Mouse (Mus musculus): Measurements from ENCODE around the gene Tmtc4. TPM values are rescaled to one million over a fixed set of nuclear protein-coding genes. Genes with fewer than 3 reads are reported as not detected.

Gene Tmtc4
- polyA plus RNA-seq, 1 experiment from 2014 or later = 19.1 TPM

- no peak for ATAC-seq (ENCODE audit: insufficient read depth, low FRiP score, low read depth)
- 79% methylated on average over 2 of the region's 2 CpGs for WGBS
Observed at GRCm38 (mm10) chr14:122881699-122882098, 102.1 kb downstream of the Tmtc4 start.

GRCm38 (mm10) chr14:122880291-122880690 lies 103.5 kb downstream of the Tmtc4 start:
- WGBS = 77% methylated on average over 7 of the region's 7 CpGs
- Histone ChIP-seq H3K9me3 (no peaks in the 10 kb centered on the region), H3K4me1 (0 out of 2 replicates have a peak, but pooled peaks cover 9% of the 10 kb centered on the region), H3K36me3 (no peaks in the 10 kb centered on the region), H3K27me3 (replicated peaks) (no peaks in the 10 kb centered on the region), H3K27ac (no peak overlapping the region), H3K4me2 (no peak overlapping the region), H3K9ac (no peak overlapping the region), H3K4me3 (replicated peaks) (no peak overlapping the region)
- no peak for ATAC-seq (ENCODE audit: insufficient read depth, low FRiP score, low read depth)

More at GRCm38 (mm10) chr14:122881699-122882098, 102.1 kb downstream of the Tmtc4 start:
- Histone ChIP-seq H3K27ac (no peak overlapping the region), H3K27me3 (replicated peaks) (no peaks in the 10 kb centered on the region), H3K9me3 (no peaks in the 10 kb centered on the region), H3K9ac (no peak overlapping the region), H3K4me3 (replicated peaks) (no peak overlapping the region), H3K4me1 (0 out of 2 replicates have a peak, but pooled peaks cover 9% of the 10 kb centered on the region), H3K4me2 (no peak overlapping the region), H3K36me3 (0 out of 2 replicates have a peak, but pooled peaks cover 2% of the 10 kb centered on the region)

- H3K9ac ChIP-seq = no peak overlapping the region
- no peaks in the 10 kb centered on the region for H3K36me3 ChIP-seq
- H3K27ac ChIP-seq = no peak overlapping the region
- WGBS = 86% methylated on average over 3 of the region's 3 CpGs
- no peaks in the 10 kb centered on the region for H3K27me3 ChIP-seq (replicated peaks)
- 0 out of 2 replicates have a peak, but pooled peaks cover 3% of the 10 kb centered on the region for H3K4me1 ChIP-seq
- H3K9me3 ChIP-seq = no peaks in the 10 kb centered on the region
- no peak for ATAC-seq (ENCODE audit: insufficient read depth, low FRiP score, low read depth)
- H3K4me3 ChIP-seq (replicated peaks) = no peak overlapping the region
- no peak overlapping the region for H3K4me2 ChIP-seq
Observed at GRCm38 (mm10) chr14:122877787-122878186, 106.0 kb downstream of the Tmtc4 start.

GRCm38 (mm10) chr14:122876723-122877122 lies 107.1 kb downstream of the Tmtc4 start:
- no peak overlapping the region for H3K9ac ChIP-seq
- no peaks in the 10 kb centered on the region for H3K9me3 ChIP-seq
- no peak overlapping the region for H3K4me2 ChIP-seq
- no peak overlapping the region for H3K4me3 ChIP-seq (replicated peaks)
- no peak overlapping the region for H3K27ac ChIP-seq
- no peaks in the 10 kb centered on the region for H3K27me3 ChIP-seq (replicated peaks)
- no peaks in the 10 kb centered on the region for H3K4me1 ChIP-seq
- no peaks in the 10 kb centered on the region for H3K36me3 ChIP-seq
- ATAC-seq (ENCODE audit: insufficient read depth, low FRiP score, low read depth) = no peak
- 72% methylated on average over 7 of the region's 7 CpGs for WGBS

GRCm38 (mm10) chr14:122876163-122876562 lies 107.7 kb downstream of the Tmtc4 start:
- H3K36me3 ChIP-seq = no peaks in the 10 kb centered on the region
- H3K4me2 ChIP-seq = no peak overlapping the region
- no peaks in the 10 kb centered on the region for H3K9me3 ChIP-seq
- H3K4me1 ChIP-seq = no peaks in the 10 kb centered on the region
- no peak overlapping the region for H3K4me3 ChIP-seq (replicated peaks)
- peak; percentile 77; the same call in 1 of the 2 replicates for ATAC-seq (ENCODE audit: insufficient read depth, low FRiP score, low read depth)
- 2% methylated on average over 6 of the region's 6 CpGs for WGBS
- no peaks in the 10 kb centered on the region for H3K27me3 ChIP-seq (replicated peaks)
- no peak overlapping the region for H3K27ac ChIP-seq
- H3K9ac ChIP-seq = no peak overlapping the region

GRCm38 (mm10) chr14:122875636-122876035 lies 108.2 kb downstream of the Tmtc4 start:
- H3K4me1 ChIP-seq = no peaks in the 10 kb centered on the region
- H3K27me3 ChIP-seq (replicated peaks) = no peaks in the 10 kb centered on the region
- no peak overlapping the region for H3K9ac ChIP-seq
- H3K36me3 ChIP-seq = no peaks in the 10 kb centered on the region
- no peak for ATAC-seq (ENCODE audit: insufficient read depth, low FRiP score, low read depth)
- no peaks in the 10 kb centered on the region for H3K9me3 ChIP-seq
- H3K4me2 ChIP-seq = no peak overlapping the region
- no peak overlapping the region for H3K27ac ChIP-seq
- H3K4me3 ChIP-seq (replicated peaks) = no peak overlapping the region
- WGBS = 74% methylated on average over 6 of the region's 6 CpGs

- Histone ChIP-seq H3K4me2 (no peak overlapping the region), H3K36me3 (no peaks in the 10 kb centered on the region), H3K4me1 (no peaks in the 10 kb centered on the region), H3K4me3 (replicated peaks) (no peak overlapping the region), H3K9me3 (no peaks in the 10 kb centered on the region), H3K9ac (no peak overlapping the region), H3K27me3 (replicated peaks) (no peaks in the 10 kb centered on the region), H3K27ac (no peak overlapping the region)
- WGBS = 83% methylated on average over 8 of the region's 8 CpGs
- ATAC-seq (ENCODE audit: insufficient read depth, low FRiP score, low read depth) = no peak
Observed at GRCm38 (mm10) chr14:122875056-122875455, 108.8 kb downstream of the Tmtc4 start.

GRCm38 (mm10) chr14:122872612-122873011 lies 111.2 kb downstream of the Tmtc4 start:
- Histone ChIP-seq H3K9me3 (no peaks in the 10 kb centered on the region), H3K4me1 (no peaks in the 10 kb centered on the region), H3K9ac (no peak overlapping the region), H3K4me2 (no peak overlapping the region), H3K27me3 (replicated peaks) (no peaks in the 10 kb centered on the region), H3K4me3 (replicated peaks) (no peak overlapping the region), H3K27ac (no peak overlapping the region), H3K36me3 (no peaks in the 10 kb centered on the region)
- 66% methylated on average over 6 of the region's 6 CpGs for WGBS
- ATAC-seq (ENCODE audit: insufficient read depth, low FRiP score, low read depth) = no peak

GRCm38 (mm10) chr14:122871841-122872580 lies 111.8 kb downstream of the Tmtc4 start:
- Histone ChIP-seq H3K36me3 (no peaks in the 10 kb centered on the region), H3K9ac (no peak overlapping the region), H3K4me1 (no peaks in the 10 kb centered on the region), H3K4me2 (no peak overlapping the region), H3K4me3 (replicated peaks) (no peak overlapping the region), H3K27me3 (replicated peaks) (no peaks in the 10 kb centered on the region), H3K9me3 (no peaks in the 10 kb centered on the region), H3K27ac (no peak overlapping the region)
- 49% methylated on average over 4 of the region's 4 CpGs for WGBS
- no peak for ATAC-seq (ENCODE audit: insufficient read depth, low FRiP score, low read depth)

GRCm38 (mm10) chr14:122869831-122870230 lies 114.0 kb downstream of the Tmtc4 start:
- 68% methylated on average over 6 of the region's 6 CpGs for WGBS
- Histone ChIP-seq H3K36me3 (no peaks in the 10 kb centered on the region), H3K4me2 (no peak overlapping the region), H3K4me1 (no peaks in the 10 kb centered on the region), H3K4me3 (replicated peaks) (no peak overlapping the region), H3K9me3 (no peaks in the 10 kb centered on the region), H3K27me3 (replicated peaks) (no peaks in the 10 kb centered on the region), H3K9ac (no peak overlapping the region), H3K27ac (no peak overlapping the region)
- ATAC-seq (ENCODE audit: insufficient read depth, low FRiP score, low read depth) = no peak
